Mouse (Mus musculus) urinary bladder, adult 2 months (tissue): ENCODE data around the gene Fam71f2. TPM values are rescaled to one million over a fixed set of nuclear protein-coding genes. Genes with fewer than 3 reads are reported as not detected.

Experiments used
- DNase-seq: peaks from one replicate; pipeline ENCODE4 v3.0.0; 2022; ENCODE audit warnings: low spot score
- polyA plus RNA-seq: library from polyadenylated mRNA; depleted of rRNA; stranded (reverse); fragments of >200 nt; gene quantifications from 2 replicates; pipeline ENCODE4 v1.2.3, GENCODE M21; 2012; rRNA removed

The Fam71f2 gene
- polyA plus RNA-seq = 1.1 and 1.9 TPM in 2 replicates

GRCm38 (mm10) chr6:29279293-29279692 is at the start of gene Fam71f2:
TSS of gene Fam71f2 (plus strand) at chr6:29279593.
- DNase-seq = no peak

- DNase-seq = no peak
Observed at GRCm38 (mm10) chr6:29230386-29230785, 49.0 kb upstream of the Fam71f2 start.

GRCm38 (mm10) chr6:29231799-29232198 is 47.6 kb upstream of the Fam71f2 start:
- no peak for DNase-seq

GRCm38 (mm10) chr6:29232321-29232720 is 47.1 kb upstream of the Fam71f2 start:
- DNase-seq = no peak

GRCm38 (mm10) chr6:29233710-29234109 is 45.7 kb upstream of the Fam71f2 start:
- no peak for DNase-seq

- DNase-seq = no peak
Observed at GRCm38 (mm10) chr6:29234272-29234671, 45.1 kb upstream of the Fam71f2 start.

DNA sequence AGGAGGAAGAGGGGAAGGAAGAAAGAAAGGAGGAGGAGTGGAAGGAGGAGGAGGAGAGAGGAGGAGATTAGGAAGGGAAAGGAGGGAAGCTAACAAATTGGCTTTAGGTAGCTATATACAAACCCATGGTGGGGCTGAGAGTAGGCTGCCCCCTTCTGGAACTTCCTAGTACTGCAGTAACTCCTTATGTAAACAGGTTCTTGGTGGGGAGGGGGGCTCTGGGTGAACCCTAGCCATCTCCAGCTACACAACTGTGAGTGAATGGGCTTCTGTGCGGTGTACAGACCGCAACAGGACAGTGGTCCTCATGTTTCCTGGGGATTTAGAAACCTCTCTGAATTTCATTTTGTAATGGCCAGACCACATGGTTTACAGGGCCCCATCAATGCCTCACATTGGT is 38.6 kb upstream of the Fam71f2 start:
- no peak for DNase-seq

GRCm38 (mm10) chr6:29241697-29242096 is 37.7 kb upstream of the Fam71f2 start:
- DNase-seq = no peak

GRCm38 (mm10) chr6:29242265-29242664 is 37.1 kb upstream of the Fam71f2 start:
- DNase-seq = no peak

DNA sequence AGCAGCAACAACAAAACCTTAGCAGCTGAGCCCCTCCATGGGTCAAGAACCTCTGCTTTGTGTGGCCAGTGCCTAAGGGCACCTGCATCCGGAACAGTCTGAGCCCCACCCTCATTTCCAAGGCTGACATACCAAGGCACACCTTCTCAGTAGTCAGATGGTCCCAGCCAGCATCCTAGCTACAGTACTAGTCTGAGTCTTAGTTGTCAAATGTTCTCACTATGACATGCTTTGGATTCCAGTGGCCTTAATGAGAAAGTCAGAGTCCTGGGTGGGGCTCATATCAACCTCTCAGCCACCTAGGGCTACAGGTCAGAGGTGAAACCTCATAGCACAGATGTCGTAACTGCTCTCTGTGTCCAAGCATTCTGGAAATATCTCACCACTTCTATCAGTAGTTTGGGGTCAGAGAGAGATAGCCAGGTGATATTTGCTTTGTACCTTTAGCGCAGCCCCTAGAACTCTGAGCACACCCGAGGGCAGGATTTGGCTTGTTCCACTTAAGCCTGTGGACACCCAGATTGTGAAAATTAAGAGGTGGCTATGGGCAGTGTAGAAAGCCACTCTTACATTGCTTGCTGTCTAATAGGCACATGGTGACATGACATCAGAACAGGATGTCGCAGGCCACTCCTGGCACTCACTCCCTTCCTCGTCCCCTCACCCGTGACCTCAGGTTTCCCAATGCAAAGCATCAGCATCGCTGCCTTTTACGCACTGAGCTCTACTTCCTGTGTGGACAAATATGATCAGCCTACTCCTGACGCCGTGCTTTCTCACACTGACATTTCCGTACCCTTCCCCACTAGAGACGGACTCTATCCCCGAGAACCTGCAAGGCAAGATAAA is 33.9 kb upstream of the Fam71f2 start:
- no peak for DNase-seq

- DNase-seq = no peak
Observed at GRCm38 (mm10) chr6:29246183-29246582, 33.2 kb upstream of the Fam71f2 start.

GRCm38 (mm10) chr6:29246585-29246984 is 32.8 kb upstream of the Fam71f2 start:
- DNase-seq = no peak

GRCm38 (mm10) chr6:29247072-29247471 is 32.3 kb upstream of the Fam71f2 start:
- no peak for DNase-seq

DNA sequence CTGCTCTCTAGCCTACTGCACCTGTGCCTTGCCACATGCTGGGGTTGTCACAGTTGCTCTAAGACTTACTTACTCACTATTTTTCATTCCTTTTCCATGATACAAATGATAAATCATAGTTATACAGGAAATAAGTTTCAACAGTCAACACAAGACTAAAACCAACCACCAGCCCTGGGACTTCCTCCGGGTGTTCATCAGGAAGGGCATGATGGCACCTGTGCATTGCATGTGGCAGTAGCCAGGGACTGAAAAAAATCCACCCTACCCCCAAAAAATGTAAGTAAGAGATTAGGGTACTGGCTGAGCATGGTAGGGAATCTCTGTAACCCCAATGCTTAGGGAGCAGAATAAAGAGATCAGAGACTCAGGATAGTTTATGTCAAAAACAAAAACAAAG is 20.0 kb upstream of the Fam71f2 start:
- no peak for DNase-seq

GRCm38 (mm10) chr6:29261831-29262230 is 17.6 kb upstream of the Fam71f2 start:
- DNase-seq = no peak

DNA sequence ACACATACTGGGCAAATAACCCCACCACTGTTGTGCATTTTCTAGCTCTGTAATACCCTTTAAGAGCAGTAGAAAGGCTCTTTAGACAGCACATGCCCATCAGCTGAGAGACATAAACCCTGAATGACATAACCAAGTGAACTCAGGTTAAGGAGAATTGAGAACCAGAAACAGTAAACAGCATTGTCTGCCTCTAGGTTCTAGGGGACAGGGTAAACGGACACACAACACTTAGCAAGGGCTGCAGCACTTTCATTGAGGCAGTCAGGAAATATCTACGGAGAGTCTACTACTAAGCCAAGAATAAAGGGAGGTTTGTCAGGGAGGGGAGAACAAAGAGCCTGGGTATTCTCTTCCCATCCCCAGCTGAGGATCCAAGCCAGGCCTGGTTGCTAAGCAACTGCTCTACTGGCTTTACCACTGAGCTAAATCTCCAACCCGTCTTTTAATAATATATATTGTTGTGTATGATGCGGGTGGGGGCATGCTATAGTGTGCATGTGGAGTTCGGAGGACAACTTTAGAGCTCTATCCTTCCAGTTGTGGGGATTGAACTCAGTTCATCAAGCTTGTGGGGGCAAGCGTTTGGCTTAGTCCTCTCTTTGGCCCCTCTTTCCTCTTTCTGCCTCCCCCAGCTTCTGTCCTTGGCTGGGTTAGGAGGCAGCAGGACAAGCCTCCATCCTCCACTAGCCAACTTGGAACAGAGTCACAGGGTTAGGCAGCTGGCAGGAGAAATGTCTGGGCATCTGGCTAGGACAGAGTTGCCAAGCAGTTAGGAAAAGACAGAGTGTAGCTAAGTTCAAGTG is 15.5 kb upstream of the Fam71f2 start:
- no peak for DNase-seq

GRCm38 (mm10) chr6:29264456-29264781 is 15.0 kb upstream of the Fam71f2 start:
- DNase-seq = no peak

DNA sequence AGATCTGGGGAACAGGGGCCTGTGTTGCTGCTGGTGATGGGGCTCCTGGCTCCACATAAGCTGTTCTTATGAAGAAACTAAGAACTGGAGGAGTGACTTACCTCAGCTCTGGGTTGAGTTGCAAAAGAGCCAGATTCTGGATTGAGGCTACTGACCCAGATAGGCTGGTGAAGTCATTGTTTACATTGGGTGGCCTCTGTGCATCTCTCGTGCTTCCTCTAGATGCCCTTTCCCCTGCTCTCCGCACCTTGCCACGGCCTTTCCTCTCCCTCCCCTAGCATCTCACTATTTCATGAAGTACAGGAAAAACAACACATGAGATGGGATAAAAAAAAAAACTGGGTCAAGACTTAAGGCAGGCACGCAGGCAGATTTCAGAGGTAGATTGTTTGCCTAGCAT is 12.5 kb upstream of the Fam71f2 start:
- DNase-seq = no peak

GRCm38 (mm10) chr6:29269006-29269668 is 10.3 kb upstream of the Fam71f2 start:
- no peak for DNase-seq

- DNase-seq = no peak
Observed at GRCm38 (mm10) chr6:29270961-29271360, 8.4 kb upstream of the Fam71f2 start.

- peak; percentile 85 for DNase-seq
Observed at GRCm38 (mm10) chr6:29272312-29273072, 6.9 kb upstream of the Fam71f2 start, which contains the start of gene Hilpda. TSS of gene Hilpda (plus strand) at chr6:29272488.

GRCm38 (mm10) chr6:29276746-29277145 is 2.6 kb upstream of the Fam71f2 start:
- no peak for DNase-seq
